Mouse (Mus musculus) frontal cortex, postnatal 10 days (tissue): Measurements from ENCODE around the gene Vmn1r111.
"Not testable (repeated sequence)": the region's sequence is repeated elsewhere in the genome, so short reads cannot be mapped to it uniquely, and the experiment has no call there.

Source experiments
- DNase-seq, 2 experiments: peaks; one replicate each; pipeline ENCODE4 v3.0.0; 2022; ENCODE audit warnings: low spot score in 2 of 2, mixed read lengths in 1 of 2

Vmn1r111 gene

GRCm38 (mm10) chr7:20703116-20703515, at the start of gene Vmn1r111:
Gene Vmn1r111 (minus strand): TSS chr7:20703216.
- DNase-seq = not testable (repeated sequence)

- DNase-seq = not testable (repeated sequence)
Observed at GRCm38 (mm10) chr7:20730524-20730923, 27.5 kb upstream of the Vmn1r111 start, which contains the start of gene Gm10668. Gene Gm10668 (minus strand): TSS chr7:20730624.

DNA sequence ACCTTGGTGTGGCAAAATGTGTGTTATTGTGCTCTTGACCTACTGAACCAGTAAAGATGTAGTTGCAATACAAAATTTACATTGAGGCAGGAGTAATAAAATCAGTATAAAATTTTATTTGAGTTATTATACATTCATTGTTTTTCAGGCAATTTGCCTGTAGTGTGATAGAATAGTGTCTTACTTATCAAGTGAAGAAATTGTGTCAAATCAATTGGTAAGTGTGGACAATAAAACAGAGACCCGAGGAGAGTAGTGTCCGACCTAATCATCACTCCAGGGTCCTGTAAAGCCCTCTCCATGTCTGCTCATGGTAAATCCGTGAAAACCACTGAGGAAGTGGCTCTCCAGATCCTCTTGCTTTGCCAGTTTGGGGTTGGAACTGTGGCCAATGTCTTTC, 34.4 kb downstream of the Vmn1r111 start, which contains the start of gene Vmn1r107:
Gene Vmn1r107, plus strand, starts transcription at position 301 of the 400 bp plus-strand sequence.
- not testable (repeated sequence) for DNase-seq
